Mouse (Mus musculus) ZHBTc4 (cell line): ENCODE measurements at regions not wholly inside any gene's neighbourhood (a gene's known extent, or its start where the extent isn't known, plus 50 kb on each side); places are given as distances from the start of the nearest gene placed in this dataset.
A peak's percentile ranks its signal among the peaks of the same experiment; 100 is the strongest.

Experiments
- DNase-seq: peaks from one replicate; pipeline ENCODE4 v3.0.0-alpha.2; 2011; ENCODE audit warnings: low read depth, low spot score

GRCm38 (mm10) chr9:31582947-31583346 lies 118.7 kb upstream of the Tmem45b start:
- DNase-seq: no peak

GRCm38 (mm10) chr9:31578506-31579173 lies 114.4 kb upstream of the Tmem45b start:
- DNase-seq: no peak

GRCm38 (mm10) chr9:31577066-31577465 lies 112.8 kb upstream of the Tmem45b start:
- peak; percentile 41 for DNase-seq

- no peak for DNase-seq
Observed at GRCm38 (mm10) chr9:31567029-31567428, 102.8 kb upstream of the Tmem45b start.

- DNase-seq: peak; percentile 22
Observed at GRCm38 (mm10) chr9:31566257-31567007, 102.2 kb upstream of the Tmem45b start.

GRCm38 (mm10) chr9:31564996-31565773 lies 100.9 kb upstream of the Tmem45b start:
- no peak for DNase-seq

- DNase-seq: no peak
Observed at GRCm38 (mm10) chr9:31563541-31563940, 99.3 kb upstream of the Tmem45b start.

GRCm38 (mm10) chr9:31560226-31560556 lies 95.9 kb upstream of the Tmem45b start:
- no peak for DNase-seq

GRCm38 (mm10) chr9:31559506-31560225 lies 95.4 kb upstream of the Tmem45b start:
- peak; percentile 88 for DNase-seq

- no peak for DNase-seq
Observed at GRCm38 (mm10) chr9:31543691-31544052, 79.4 kb upstream of the Tmem45b start.

GRCm38 (mm10) chr9:31542909-31543690 lies 78.8 kb upstream of the Tmem45b start:
- peak; percentile 93 for DNase-seq

- no peak for DNase-seq
Observed at GRCm38 (mm10) chr9:31541615-31542191, 77.4 kb upstream of the Tmem45b start.

- DNase-seq: no peak
Observed at GRCm38 (mm10) chr9:31538458-31539210, 74.4 kb upstream of the Tmem45b start.

GRCm38 (mm10) chr9:31529021-31529420 lies 64.8 kb upstream of the Tmem45b start:
- DNase-seq: no peak

GRCm38 (mm10) chr9:31527216-31527615 lies 63.0 kb upstream of the Tmem45b start:
- DNase-seq: no peak
